Mouse (Mus musculus): ENCODE measurements at regions not wholly inside any gene's neighbourhood (a gene's known extent, or its start where the extent isn't known, plus 50 kb on each side); places are given as distances from the start of the nearest gene placed in this dataset.
"Not testable (repeated sequence)": the region's sequence is repeated elsewhere in the genome, so short reads cannot be mapped to it uniquely, and the experiment has no call there.

- no peak overlapping the region for H3K4me3 ChIP-seq (replicated peaks; ENCODE audit: low read length)
- peaks cover 38% of the 10 kb centered on the region for H3K9me3 ChIP-seq (ENCODE audit: low read length)
- no peaks in the 10 kb centered on the region for H3K4me1 ChIP-seq (replicated peaks; ENCODE audit: low read depth, low read length)
- TF ChIP-seq NANOG (IDR thresholded peaks at IDR 0.05; ENCODE audit: borderline replicate concordance, low read length) (no peak; the same call in 1 of the 2 replicates), POU5F1 (IDR thresholded peaks at IDR 0.05; ENCODE audit: borderline replicate concordance, low read length) (no peak), CTCF (conservative IDR thresholded peaks at IDR 0.05; ENCODE audit: low read length) (no peak)
- H3K27me3 ChIP-seq (ENCODE audit: insufficient read depth, low read length) = no peaks in the 10 kb centered on the region
- H3K36me3 ChIP-seq (ENCODE audit: insufficient read depth, low read length) = peaks cover 4% of the 10 kb centered on the region; the same call in 1 of the 2 replicates
These were observed 61.4 kb upstream of the Vmn2r96 start for GRCm38 (mm10) chr17:18511601-18512000.

GRCm38 (mm10) chr17:18518551-18518950 is 54.4 kb upstream of the Vmn2r96 start:
- Histone ChIP-seq H3K27me3 (ENCODE audit: insufficient read depth, low read length) (no peaks in the 10 kb centered on the region), H3K36me3 (ENCODE audit: insufficient read depth, low read length) (peaks cover 11% of the 10 kb centered on the region; the same call in 1 of the 2 replicates), H3K9me3 (ENCODE audit: low read length) (peaks cover 78% of the 10 kb centered on the region), H3K4me3 (replicated peaks; ENCODE audit: low read length) (no peak overlapping the region), H3K4me1 (replicated peaks; ENCODE audit: low read depth, low read length) (no peaks in the 10 kb centered on the region)
- TF ChIP-seq CTCF (conservative IDR thresholded peaks at IDR 0.05; ENCODE audit: low read length) (no peak), NANOG (IDR thresholded peaks at IDR 0.05; ENCODE audit: borderline replicate concordance, low read length) (no peak; the same call in 1 of the 2 replicates)

GRCm38 (mm10) chr17:18520321-18520720 is 52.6 kb upstream of the Vmn2r96 start:
- Histone ChIP-seq H3K36me3 (ENCODE audit: insufficient read depth, low read length) (peaks cover 11% of the 10 kb centered on the region; the same call in 1 of the 2 replicates), H3K9me3 (ENCODE audit: low read length) (peaks cover 87% of the 10 kb centered on the region)
- not testable (repeated sequence) for H3K27me3 ChIP-seq (ENCODE audit: insufficient read depth, low read length); H3K4me3 ChIP-seq (replicated peaks; ENCODE audit: low read length); H3K4me1 ChIP-seq (replicated peaks; ENCODE audit: low read depth, low read length)
